Mouse (Mus musculus): ENCODE results near the gene Tsga8.

Tsga8 gene

GRCm38 (mm10) chrX:83487598-83487997 is at the start of gene Tsga8:
Gene Tsga8 (minus strand): TSS chrX:83487924.
- no peak for DNase-seq (ENCODE audit: low read depth, low spot score)
